ENCODE assay signal across 18 mouse cellular contexts in genomic region chr5:125457538-125457937, GRCm38 (mm10).
"Had no signal": no experiment of that assay in that cellular context is flagged by ENCODE, and none has a peak within 500 bp of the region (broad histone marks: within the 10 kb centered on the region; RNA-seq: fewer than 3 reads in every experiment).

No protein-coding gene starts in this region.

- H3K27ac ChIP-seq: limb, embryonic 10.5 days; limb, embryonic 13.5 days; stomach, embryonic 15.5 days had no signal

- H3K4me3 ChIP-seq: limb, embryonic 10.5 days; limb, embryonic 13.5 days; megakaryocyte, embryonic 14.5 days; stomach, embryonic 15.5 days had no signal

- H3K9ac ChIP-seq: limb, embryonic 13.5 days; lung, embryonic 14.5 days; stomach, embryonic 15.5 days had no signal

- H3K27me3 ChIP-seq: limb, embryonic 13.5 days; megakaryocyte, embryonic 14.5 days; stomach, embryonic 15.5 days had no signal

- H3K4me2 ChIP-seq: limb, embryonic 13.5 days; lung, embryonic 14.5 days; midbrain, embryonic 11.5 days; stomach, embryonic 15.5 days had no signal

- H3K9me3 ChIP-seq: limb, embryonic 10.5 days; limb, embryonic 13.5 days; megakaryocyte, embryonic 14.5 days; stomach, embryonic 15.5 days had no signal

- ATAC-seq: inflammation-experienced regulatory T-cells, adult 6 months; intestine, embryonic 16.5 days; lung, postnatal 0 days had no signal

- H3K4me1 ChIP-seq: limb, embryonic 10.5 days; limb, embryonic 13.5 days; stomach, embryonic 15.5 days had no signal

- DNase-seq: kidney, adult 2 months; kidney, postnatal 14 days; kidney, postnatal 4 days; lung, embryonic 14.5 days; lung, postnatal 36 days; midbrain, embryonic 14.5 days; right cerebral cortex, adult 18-20 months; right cerebral cortex, postnatal 14 days; spleen, adult 18-20 months; thymus, postnatal 36 days had no signal
